Mouse (Mus musculus) CD8-positive naive resting alpha-beta T cell, adult 2 months (primary cell): ENCODE measurements around the gene Tshz2.

ENCODE experiments used
- DNase-seq, 2 experiments: peaks; one replicate each; pipeline ENCODE4 v3.0.0; 2022; ENCODE audit warnings: low read depth in 2 of 2, low spot score in 2 of 2

Gene Tshz2

DNA sequence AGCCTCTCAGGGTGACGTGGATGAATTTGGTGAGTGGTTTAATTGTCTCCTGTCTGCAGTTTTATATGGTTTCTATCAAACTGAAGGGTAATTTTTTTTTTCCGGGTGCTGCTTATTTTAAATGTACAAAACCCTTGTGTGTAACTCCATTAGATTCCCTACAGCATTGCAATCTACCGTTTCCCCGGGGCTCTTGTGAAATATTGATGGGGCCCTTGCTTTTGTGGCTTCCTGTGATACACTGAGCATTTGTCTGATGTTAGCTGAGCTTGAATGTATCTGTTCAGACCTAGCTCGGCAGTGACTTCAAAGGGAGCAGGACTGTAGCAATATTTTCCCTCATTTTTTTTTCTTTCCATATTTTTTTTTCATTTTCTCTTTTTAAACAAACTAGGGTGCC lies 228.1 kb downstream of the Tshz2 start:
- no peak for DNase-seq

DNA sequence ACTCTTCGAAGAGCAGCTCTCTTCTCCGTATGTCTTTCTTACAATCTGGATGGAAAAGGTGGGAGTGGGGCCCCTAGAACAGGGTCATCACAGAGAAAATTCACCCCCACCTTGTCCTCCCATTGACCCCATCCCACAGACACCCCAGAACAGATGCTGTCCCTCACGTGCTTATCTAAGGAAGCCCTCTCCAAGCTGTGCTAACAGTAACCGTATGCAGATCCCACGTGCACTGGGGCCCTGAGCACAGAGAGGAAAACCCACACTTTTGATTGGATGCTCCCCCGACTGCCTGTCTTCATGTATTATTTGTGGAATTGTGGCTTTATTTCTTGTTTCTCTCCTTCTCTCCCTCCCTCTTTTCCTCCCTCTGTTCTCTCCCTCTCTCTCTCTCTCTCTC lies 229.9 kb downstream of the Tshz2 start:
- no peak for DNase-seq

DNA sequence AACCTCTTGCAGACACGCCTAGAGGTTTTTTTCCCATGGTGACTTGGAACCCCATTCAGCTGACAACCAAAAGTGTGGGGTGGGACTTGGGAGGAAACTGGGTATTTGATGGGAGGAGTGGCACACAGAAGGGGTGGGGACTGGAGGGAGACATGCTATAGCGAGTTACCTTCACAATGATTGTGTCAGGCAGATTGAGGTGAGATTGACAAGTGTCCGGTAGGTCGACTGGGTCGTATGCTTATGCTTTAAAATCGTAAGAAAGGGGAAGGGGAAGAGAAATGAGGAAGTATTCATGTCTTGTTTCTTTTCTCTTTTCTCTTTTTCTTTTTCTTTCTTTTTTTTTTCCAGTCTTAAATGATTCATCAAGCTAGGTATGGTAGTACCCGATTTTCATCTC lies 236.7 kb downstream of the Tshz2 start:
- DNase-seq = no peak

DNA sequence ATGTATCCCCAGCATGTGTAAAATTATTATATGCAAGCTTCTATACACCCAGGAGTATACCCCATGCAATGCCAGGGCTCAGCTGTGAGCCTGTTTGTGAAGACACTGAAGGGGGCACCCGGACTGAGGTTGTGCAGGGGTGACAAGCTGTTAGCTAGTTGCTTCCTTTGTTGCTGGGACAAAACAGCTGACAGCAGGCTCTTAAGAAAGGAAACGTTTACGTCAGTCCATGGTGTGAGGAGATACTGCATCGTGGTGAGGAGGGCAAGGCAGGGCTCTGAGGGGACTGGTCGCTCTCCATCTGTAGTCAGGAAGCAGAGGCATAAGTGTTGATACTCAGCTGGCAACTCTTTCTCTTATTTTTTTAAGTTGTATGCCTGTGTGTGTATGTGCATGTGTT lies 237.7 kb downstream of the Tshz2 start:
- DNase-seq = no peak

DNA sequence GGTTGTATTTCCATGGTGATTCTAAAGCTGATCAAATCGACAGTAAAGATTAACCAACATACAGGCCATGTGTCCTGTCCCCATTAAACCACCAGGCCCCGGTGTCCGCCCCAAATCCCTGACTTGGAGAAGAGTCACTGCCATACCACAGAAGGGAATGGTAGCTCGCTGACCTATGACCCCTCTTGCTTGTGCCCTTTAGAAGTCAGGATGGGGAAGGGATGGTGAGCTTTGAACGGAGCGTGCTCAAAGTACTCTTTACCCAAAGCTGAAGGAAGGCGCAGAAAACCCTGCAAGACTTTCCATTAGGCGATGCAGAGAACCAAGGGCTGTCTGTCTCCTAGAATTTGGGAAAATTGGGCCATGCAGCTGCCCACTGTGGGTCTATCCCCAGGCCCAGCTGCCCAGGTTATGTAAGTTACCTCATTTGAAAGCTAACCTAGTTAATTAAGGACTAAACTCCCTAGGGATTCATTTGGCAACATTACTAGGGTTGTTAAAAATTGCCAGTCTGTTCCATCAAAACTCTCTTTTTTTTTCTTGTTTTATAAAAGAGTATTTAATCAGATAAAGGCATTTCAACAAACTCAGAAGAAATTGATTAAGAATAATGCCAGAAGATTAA lies 238.7 kb downstream of the Tshz2 start:
- no peak for DNase-seq

DNA sequence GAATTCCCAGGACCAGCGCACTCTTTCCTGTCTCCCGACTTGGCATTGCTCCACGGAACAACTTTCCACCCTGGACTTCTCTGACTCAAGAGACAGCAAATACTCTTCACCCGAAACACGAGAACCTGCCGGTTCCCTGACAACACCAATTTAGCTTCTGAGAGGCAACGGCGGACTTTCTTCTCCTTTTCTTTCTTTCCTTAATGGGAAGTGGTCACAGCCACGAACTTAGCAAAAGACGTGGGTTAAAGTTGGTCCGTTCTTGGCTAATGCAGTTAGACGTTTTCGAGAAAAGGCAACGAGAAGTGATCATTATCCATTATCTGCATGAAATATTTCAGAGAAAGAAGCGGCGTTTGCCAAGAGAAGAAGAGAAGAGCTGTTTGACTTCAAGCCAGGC lies 240.6 kb downstream of the Tshz2 start:
- no peak for DNase-seq

DNA sequence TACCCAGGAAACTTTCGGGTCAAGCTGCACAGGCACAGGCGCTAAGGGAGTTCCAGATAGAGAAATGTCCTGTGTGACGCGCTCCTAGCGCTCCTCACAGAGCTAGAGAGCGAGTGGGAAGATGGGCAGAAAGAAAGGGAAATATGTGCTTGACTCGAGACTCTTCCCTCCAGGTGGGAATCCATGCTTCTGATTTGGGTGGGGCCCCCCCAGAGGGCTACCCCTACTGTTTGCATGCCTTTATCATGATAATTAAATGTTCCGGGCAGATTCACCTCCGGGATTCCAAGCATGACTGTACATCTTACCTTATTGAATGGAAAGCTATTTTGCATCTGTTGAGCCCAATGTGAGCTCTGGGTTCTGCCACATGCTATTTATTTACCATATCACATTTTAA lies 255.1 kb downstream of the Tshz2 start:
- DNase-seq = no peak

DNA sequence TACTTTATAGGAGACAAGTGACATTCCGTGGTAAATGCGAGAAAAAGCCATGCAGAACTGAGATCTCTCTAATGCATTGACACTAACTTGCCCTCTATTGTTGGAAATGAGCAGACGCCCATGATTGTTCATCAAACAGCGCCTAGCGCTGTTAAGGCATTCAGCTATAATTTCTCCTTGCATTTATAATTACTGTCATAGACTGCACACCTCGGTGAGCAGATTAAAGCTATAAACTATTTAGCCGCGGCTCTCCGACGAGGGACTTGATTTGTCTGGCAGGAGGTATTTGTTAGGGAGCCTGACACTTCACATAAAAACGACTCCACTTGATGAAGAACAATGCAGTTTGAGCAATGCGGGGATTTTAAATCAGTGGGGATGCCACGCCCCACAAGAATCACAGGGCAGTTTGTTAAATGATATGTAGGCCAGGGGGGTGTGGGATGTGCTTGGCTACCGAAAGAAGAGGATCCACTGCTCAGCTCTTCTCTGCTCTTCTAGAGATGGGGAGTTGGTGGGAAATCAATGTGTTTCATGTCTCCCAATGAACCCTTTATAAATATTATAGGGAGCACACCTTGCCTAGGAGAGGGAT lies 259.7 kb downstream of the Tshz2 start:
- DNase-seq = no peak

DNA sequence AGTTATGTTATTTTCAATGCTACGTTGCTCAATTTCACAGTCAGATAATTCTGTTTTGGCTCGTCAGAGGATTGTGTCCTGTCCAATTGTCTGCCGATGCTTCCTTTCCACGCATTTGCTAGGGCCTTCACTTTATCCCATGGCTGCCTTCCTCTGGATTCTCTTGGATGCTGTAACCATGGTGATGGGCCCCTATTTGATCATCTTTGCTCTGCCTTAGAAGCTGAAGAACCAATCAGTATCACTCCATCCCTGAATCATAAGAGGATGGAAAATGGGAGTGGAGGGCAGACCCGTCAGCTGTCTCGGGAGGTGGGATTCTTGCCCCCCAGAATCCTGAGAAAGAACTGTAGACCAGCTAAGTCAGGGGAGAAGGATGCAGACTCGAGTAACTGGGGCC lies 270.1 kb downstream of the Tshz2 start:
- DNase-seq = no peak

DNA sequence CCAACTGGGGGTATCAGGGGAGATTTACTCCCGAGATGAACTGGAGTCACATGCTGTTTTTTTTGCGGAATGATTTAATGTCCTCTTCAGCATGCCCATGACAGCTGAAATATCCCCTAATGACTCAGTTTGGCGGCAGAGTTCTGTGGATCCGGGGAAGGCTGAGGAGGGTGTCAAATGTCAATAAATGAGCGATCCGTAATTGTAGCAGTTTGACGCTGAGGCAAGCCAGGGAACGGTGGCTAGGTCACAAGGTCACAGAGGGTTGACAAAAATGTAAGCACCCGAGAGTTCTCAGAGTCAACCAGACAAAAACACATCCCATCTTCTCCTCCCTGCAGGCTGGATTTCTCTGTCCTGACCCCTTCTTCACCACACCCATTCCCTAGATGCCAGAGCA lies 273.6 kb downstream of the Tshz2 start:
- DNase-seq = no peak

DNA sequence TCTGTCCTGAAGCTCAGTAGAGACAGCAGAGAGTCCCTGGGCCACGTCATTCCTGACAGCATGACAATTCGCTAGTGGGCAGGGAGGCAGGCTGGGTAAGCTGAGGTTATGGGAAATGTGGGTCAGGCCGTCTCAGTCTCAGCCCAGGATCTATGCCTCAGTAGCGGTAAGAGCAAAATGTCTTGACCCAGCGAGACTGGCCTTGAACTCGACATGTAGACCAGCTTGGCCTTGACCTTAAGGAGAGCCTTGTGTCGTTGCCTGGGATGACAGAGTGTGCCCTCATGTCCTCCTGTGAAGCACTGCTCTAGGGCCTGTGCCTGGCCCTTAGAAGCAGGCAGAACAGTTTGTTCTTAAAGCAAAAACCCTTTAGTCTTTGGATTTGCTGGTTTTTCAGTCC lies 275.2 kb downstream of the Tshz2 start:
- DNase-seq = no peak

DNA sequence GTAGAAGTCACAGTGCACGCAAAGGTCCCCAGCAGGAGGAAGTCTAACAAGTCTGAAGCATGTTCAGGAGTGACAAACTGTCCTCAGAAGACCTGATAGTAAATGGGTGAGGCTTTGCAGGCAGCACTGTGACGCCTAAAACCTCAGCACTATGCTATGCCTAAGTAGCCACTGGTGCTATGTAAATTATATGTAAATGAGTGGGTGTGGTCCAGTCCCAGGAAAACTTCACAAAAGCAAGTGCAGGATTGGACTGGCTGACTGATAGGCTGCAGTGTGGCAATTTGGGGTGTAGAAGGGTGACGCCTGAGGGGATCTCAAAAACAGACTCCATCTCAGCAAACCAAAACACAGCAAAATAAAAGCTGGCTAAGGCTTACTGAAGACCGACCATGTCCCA lies 277.8 kb downstream of the Tshz2 start:
- DNase-seq = no peak

DNA sequence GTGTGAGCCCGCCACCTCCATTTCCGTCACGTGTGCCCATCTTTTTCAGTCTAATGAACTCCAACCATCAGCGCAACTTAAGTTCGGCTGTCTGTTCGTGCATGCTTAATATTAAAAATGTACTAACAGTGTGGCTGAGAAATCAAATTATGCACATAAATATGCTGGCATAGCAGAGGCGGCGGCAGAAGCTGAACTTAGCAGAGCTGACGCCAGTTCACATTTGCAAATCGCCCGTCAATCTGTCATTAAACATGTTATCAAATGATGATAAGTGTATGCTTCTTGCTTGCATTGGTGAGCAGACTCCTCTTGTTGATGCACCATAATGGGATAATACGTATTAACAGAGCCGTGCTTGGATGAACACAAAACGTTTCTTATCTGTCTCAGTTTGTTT lies 280.0 kb downstream of the Tshz2 start:
- no peak for DNase-seq

DNA sequence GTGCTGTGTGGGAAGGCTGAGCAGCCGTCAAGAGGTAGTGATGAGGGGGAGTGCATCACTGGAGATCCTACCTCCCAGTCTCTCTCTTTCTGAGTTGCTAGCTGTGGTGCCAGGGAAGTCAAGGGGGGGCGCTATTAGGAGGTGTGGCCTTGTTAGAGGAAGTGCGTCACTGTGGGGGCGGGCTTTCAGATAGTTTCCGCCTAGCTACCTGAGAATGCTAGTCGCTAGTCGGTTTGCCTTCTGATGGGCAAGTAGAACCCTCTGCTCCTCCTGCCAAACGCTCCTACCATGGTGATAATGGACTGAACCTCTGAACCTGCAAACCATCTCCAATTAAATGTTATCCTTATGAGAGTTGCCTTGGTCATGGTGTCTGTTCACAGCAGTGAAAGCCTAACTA lies 282.1 kb downstream of the Tshz2 start:
- no peak for DNase-seq

DNA sequence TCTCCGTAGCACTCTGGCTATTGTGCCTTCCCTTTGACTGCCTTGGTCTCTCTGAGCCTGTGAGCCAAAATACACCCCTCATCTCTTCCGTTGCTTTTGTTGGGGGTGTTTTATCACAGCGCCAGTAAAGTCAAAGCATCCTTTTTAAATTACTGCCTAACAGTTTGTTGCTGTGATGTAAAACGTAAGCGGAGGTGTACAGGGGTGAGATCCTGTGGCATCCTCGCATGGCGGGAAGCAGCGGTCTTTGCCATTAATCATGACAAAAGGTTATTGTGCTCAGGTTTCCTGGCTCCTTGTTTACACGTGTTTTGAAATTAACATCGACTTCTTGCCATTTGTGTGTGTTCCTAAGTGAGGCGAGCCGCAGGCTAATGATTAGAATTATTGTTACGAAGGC lies 282.5 kb downstream of the Tshz2 start:
- no peak for DNase-seq

DNA sequence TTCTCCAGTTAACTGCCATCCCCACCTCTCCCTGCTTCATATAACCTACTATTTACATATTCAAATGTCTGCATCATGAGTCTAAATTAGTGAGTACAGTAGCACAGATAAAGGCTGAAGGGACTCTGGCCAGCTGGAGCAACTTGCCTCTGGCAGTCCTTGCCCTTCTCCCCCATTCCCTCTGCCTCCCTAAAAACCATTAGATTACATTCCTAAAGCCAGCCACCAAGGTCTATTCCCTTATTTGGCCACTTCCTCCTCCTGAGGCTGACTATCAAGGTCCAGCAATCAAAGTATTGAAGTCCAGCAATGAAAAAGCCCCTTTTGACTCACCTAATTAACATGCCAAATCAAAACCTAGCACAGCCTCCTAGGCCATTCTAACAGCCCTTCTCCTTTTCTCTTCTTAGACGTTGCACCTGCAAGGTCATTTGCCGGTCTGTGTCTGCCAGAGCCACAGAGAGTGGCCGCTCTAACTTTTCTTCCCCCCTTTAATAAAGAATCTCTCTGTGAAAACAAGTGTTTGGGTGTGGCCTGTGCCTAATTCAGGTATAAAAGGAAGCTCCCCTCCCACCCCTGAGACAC lies 286.4 kb downstream of the Tshz2 start:
- no peak for DNase-seq

DNA sequence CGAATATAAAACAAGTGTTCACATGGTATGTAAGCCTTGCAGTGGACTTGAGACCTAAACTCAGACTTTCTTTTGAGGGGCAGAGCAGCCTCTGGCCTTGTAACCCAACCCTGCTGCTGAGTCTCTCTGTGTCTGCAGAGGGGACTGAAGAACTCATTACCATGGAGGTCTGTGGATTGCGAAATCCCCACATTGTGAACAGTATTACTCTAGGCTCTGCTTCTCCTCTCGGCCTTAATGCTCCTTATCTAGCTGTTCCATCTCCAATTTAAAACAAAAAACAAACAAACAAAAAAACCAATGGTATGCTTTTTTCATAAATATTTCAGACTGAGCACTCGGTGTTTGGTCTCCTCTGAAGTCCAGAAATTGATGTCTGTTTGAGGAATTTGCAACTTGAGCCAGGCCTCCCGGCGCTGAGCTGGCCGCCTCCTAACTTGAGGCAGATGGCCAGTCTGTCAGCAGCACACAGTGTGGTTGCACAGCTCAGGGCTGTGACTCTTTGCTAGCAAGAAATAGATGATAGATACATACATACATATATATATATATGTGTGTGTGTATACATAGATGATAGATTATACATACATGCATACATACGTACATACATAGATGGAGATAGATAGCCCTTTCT lies 291.5 kb downstream of the Tshz2 start:
- no peak for DNase-seq

DNA sequence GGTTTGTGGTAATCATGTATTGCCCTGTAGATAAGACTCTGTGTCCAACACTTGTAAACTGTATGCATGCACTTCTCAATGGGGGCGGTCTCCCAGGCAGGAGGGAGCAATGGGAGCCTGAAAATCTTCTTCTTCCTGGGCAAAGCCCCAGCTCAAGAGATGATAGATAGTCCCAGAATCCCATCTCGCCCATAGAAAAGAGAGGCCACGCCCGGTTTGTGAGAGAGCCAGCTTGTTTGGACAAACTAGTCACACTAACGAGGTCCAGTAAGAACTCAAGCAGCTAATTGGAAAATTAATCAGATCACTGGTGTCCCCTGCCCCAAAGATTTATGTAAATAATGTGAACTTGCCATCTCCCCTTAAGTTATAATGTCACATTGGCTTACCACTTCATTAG lies 292.7 kb downstream of the Tshz2 start:
- DNase-seq = no peak

DNA sequence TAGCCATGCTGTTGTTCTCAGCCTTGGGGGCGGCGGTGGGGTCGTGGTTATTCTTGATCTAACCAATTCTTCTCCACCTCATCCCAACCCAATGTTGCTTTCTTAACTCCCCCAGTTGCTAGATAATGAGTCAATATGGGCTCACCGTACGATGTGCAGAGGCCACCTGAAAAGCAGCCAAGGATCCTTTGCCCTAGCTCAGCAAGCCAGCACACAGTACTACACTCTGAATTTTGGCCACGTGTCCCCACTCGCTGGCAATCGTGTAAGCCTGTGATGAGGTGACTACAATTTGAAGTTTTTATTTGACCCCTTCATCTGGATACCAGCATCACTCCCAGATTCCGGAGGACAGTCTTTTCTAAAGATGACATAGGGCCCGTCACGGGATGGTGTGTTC lies 293.2 kb downstream of the Tshz2 start:
- DNase-seq = no peak

DNA sequence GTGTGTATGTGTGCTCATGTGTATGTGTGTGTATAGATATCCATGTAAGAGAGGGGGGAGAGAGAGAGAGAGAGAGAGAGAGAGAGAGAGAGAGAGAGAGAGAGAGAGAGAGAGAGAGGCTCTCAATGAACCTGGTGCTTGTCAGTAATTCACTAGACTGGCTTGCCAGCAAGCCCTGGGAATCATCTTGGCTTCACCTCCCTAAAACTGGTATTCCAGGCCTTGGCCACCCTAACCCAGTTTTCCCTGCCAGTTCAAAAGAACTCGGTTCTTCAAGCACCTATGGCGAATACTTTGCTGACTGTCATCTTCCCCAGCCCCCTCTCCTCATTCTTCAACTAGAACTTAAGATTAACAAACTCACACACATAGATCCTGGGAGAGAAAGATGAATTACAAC lies 294.6 kb downstream of the Tshz2 start:
- DNase-seq = no peak

DNA sequence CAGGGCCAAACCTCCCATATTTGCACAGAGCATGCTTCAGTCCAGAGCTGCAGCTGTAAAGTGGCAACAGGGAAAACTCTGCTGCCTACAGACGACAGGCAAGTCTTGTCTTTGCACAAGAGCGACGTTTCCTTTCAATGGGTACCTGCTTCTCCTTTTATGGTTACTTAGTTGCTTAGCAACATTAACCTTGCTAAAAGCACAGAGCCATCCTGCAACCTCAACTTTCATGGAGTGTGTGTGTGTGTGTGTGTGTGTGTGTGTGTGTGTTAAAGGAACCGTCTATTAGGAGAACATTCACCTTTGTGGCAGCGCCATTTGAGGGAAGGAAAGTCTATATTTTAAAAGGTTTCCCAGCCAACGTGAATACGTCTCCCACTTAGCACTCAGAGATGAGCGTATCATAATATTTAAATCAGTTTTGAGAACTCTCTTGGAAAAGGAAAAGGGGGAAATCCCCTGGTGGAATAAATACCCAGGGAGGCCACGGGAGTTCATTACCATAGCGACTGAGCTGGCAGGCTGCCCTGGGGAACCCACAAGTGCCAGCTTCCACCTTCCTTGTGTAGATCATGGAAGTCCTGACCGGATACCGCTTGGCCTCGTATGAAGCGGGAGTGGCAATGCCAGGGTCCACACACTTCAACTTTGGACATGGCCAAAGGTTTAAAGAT lies 295.8 kb downstream of the Tshz2 start:
- DNase-seq = no peak
